Mouse (Mus musculus): ENCODE measurements around the gene Mff. TPM values are rescaled to one million over a fixed set of nuclear protein-coding genes. Genes with fewer than 3 reads are reported as not detected.
A peak's percentile ranks its signal among the peaks of the same experiment; 100 is the strongest.

Gene Mff
- 198 and 211 TPM in 2 replicates for polyA plus RNA-seq (2015; fragmentation: Nextera tagmentation; extraction: Ambion mirVana)

GRCm38 (mm10) chr1:82724339-82725025, at the start of gene Mff:
Gene Mff (plus strand): TSS chr1:82724890.
- Histone ChIP-seq H3K9me3 (replicated peaks) (no peaks in the 10 kb centered on the region), H3K9ac (peak within 1 kb of the TSS; percentile 94), H3K4me2 (peak within 1 kb of the TSS; percentile 94), H3K4me1 (replicated peaks) (peaks cover 36% of the 10 kb centered on the region), H3K4me3 (replicated peaks) (peak within 1 kb of the TSS; percentile 86), H3K27ac (peak within 1 kb of the TSS; percentile 94), H3K36me3 (peaks cover 17% of the 10 kb centered on the region), H3K27me3 (0 out of 2 replicates have a peak, but pooled peaks cover 4% of the 10 kb centered on the region)
- WGBS (ENCODE audit: insufficient replicate concordance): 7% methylated on average over 38 of the region's 38 CpGs
- DNase-seq: peak; percentile 86
- peak; percentile 95 for ATAC-seq (ENCODE audit: low read depth)

GRCm38 (mm10) chr1:82686328-82686727, 38.4 kb upstream of the Mff start:
- H3K27me3 ChIP-seq: no peaks in the 10 kb centered on the region
- H3K4me1 ChIP-seq (replicated peaks): peaks cover 8% of the 10 kb centered on the region
- ATAC-seq (ENCODE audit: low read depth): peak; percentile 45; the same call in 1 of the 2 replicates
- H3K4me2 ChIP-seq: no peak overlapping the region
- no peak for DNase-seq
- H3K36me3 ChIP-seq: no peaks in the 10 kb centered on the region
- H3K9me3 ChIP-seq (replicated peaks): no peaks in the 10 kb centered on the region
- H3K27ac ChIP-seq: no peak overlapping the region
- 26% methylated on average over 5 of the region's 5 CpGs for WGBS (ENCODE audit: insufficient replicate concordance)
- H3K9ac ChIP-seq: no peak overlapping the region
- no peak overlapping the region for H3K4me3 ChIP-seq (replicated peaks)

DNA sequence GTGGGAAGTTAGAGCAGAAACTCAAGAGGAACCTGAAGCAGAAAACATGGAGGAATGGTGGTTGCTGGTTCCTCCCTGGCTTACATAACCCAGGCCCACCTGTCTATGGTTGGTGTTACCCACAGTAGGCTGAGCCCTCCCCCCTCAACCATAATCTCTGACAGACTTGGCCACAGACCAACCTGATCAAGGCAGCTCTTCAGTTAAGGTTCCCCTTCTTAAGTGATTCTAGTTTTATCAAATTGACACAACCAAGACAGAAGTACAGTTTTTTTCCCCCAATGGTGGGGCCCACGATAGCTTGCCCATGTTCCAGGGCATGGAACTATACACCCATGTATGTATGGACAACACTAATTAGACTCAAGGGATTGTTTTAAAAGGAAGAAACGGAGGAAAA, 37.8 kb upstream of the Mff start:
- WGBS (ENCODE audit: insufficient replicate concordance): 39% methylated on average over 2 of the region's 2 CpGs
- DNase-seq (no peak), ATAC-seq (ENCODE audit: low read depth) (peak; percentile 70)
- Histone ChIP-seq H3K9me3 (replicated peaks) (no peaks in the 10 kb centered on the region), H3K36me3 (no peaks in the 10 kb centered on the region), H3K4me3 (replicated peaks) (no peak overlapping the region), H3K27ac (no peak overlapping the region), H3K4me1 (replicated peaks) (peaks cover 8% of the 10 kb centered on the region), H3K9ac (no peak overlapping the region), H3K4me2 (no peak overlapping the region), H3K27me3 (no peaks in the 10 kb centered on the region)

DNA sequence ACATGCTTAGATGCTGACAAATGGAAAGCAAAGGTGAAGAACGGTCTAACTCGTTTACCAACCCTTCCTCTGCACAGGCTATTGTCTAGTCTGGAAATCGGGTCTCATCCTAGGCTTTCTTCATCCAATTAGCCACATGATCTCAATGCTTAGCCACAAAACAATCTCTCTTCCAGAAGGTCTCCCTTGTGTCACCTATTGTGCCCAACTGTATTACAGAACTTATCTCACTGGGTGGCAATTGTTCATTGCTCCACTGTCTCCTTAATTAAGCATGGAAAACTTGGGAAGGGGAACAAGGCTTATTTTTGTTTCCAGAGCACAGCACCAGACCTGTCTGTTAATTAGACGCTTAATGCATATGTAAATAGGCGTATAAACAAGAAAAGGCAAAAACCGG, 36.8 kb upstream of the Mff start:
- Histone ChIP-seq H3K4me2 (no peak overlapping the region), H3K4me3 (replicated peaks) (no peak overlapping the region), H3K27ac (no peak overlapping the region), H3K27me3 (no peaks in the 10 kb centered on the region), H3K9me3 (replicated peaks) (no peaks in the 10 kb centered on the region), H3K4me1 (replicated peaks) (peaks cover 8% of the 10 kb centered on the region), H3K36me3 (no peaks in the 10 kb centered on the region), H3K9ac (no peak overlapping the region)
- DNase-seq (no peak), ATAC-seq (ENCODE audit: low read depth) (no peak)
- 76% methylated on average over 6 of the region's 6 CpGs for WGBS (ENCODE audit: insufficient replicate concordance)

GRCm38 (mm10) chr1:82695915-82696314, 28.8 kb upstream of the Mff start:
- no peaks in the 10 kb centered on the region for H3K9me3 ChIP-seq (replicated peaks)
- H3K4me2 ChIP-seq: no peak overlapping the region
- no peak overlapping the region for H3K9ac ChIP-seq
- H3K36me3 ChIP-seq: no peaks in the 10 kb centered on the region
- ATAC-seq (ENCODE audit: low read depth) (no peak), DNase-seq (no peak)
- no peak overlapping the region for H3K27ac ChIP-seq
- 41% methylated on average over 3 of the region's 3 CpGs for WGBS (ENCODE audit: insufficient replicate concordance)
- no peaks in the 10 kb centered on the region for H3K4me1 ChIP-seq (replicated peaks)
- no peak overlapping the region for H3K4me3 ChIP-seq (replicated peaks)
- H3K27me3 ChIP-seq: no peaks in the 10 kb centered on the region

DNA sequence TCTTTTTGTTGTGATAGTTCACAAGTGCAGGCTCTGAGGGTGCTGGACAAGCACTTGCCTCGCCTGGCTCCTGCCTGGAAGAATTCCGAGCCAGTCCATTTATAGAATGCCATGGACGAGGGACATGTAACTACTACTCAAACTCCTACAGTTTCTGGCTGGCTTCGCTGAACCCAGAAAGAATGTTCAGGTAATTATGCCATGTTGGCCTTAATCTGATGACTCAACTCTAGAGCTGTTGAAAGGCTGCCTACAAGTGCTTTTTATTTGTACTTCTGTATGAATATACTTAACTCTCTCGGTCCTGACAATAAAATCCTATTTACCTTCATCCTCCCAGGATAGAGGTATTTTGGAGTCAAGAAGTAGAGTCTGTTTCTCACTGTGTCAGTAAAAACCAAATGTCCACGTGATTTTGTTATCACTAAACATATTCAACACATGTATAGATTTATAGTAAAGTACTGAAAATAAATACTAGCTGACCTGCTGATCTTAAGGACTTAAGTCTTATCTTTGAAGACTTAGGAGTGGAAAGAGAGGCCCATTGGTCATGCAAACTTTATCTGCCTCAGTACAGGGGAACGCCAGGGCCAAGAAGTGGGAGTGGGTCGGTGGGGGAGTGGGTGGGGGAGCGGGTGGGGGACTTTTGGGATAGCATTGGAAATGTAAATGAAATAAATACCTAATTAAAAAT, 6.7 kb upstream of the Mff start:
- Histone ChIP-seq H3K9ac (no peak overlapping the region), H3K4me2 (peak overlapping the region; percentile 27), H3K4me3 (replicated peaks) (no peak overlapping the region), H3K27ac (peak overlapping the region; percentile 69), H3K9me3 (replicated peaks) (no peaks in the 10 kb centered on the region), H3K4me1 (replicated peaks) (peaks cover 34% of the 10 kb centered on the region), H3K27me3 (0 out of 2 replicates have a peak, but pooled peaks cover 4% of the 10 kb centered on the region), H3K36me3 (no peaks in the 10 kb centered on the region)
- DNase-seq (no peak), ATAC-seq (ENCODE audit: low read depth) (peak; percentile 87)
- 44% methylated on average over 9 of the region's 9 CpGs for WGBS (ENCODE audit: insufficient replicate concordance)

DNA sequence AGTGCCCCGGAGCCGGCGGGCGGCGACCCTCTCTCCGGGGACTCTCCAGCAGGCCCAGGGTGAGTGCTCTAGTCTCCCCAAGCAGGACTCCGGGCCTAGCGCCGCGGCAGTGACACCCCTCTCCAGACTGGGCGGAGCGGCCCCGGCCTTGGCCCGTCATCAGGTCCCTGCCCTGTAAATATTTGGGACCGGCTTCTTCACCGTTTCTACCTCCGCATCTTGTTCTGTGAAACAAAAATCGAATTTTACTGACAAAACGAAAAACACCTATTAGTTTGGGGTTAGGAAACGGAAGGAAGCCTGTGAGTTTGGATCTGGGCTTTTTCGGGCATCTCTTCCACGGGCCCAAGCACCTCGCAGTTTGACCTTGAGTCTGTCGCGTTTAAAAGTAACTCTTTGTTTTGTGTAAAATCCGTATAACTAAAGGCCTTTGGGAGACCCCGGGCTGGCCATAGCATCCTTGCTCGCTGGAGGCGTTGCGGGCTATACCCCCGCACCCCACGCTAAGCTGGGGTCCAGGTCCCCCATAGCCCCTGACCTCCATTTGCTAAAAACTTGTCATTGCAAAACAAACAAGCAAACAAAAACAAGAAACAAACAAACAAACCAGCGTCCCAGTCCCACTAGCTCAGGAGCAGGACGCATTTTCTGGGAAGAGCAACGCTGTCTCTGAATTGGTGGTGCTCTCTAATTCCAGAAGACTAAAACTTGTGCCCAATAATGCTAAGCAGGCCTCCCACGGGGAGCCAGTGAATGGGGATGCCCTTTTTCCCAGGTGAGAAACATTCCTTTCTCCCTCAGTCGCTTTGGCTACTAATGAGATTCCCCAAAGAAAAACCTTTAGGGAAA, 560 bp downstream of the Mff start:
- DNase-seq (peak; percentile 78), ATAC-seq (ENCODE audit: low read depth) (peak; percentile 97)
- no peaks in the 10 kb centered on the region for H3K9me3 ChIP-seq (replicated peaks)
- peaks cover 24% of the 10 kb centered on the region for H3K36me3 ChIP-seq
- 2% methylated on average over 37 of the region's 37 CpGs for WGBS (ENCODE audit: insufficient replicate concordance)
- 0 out of 2 replicates have a peak, but pooled peaks cover 4% of the 10 kb centered on the region for H3K27me3 ChIP-seq
- peak overlapping the region; percentile 94 for H3K4me2 ChIP-seq
- peak overlapping the region; percentile 86 for H3K4me3 ChIP-seq (replicated peaks)
- H3K4me1 ChIP-seq (replicated peaks): peaks cover 30% of the 10 kb centered on the region
- peak overlapping the region; percentile 94 for H3K9ac ChIP-seq
- peak overlapping the region; percentile 94 for H3K27ac ChIP-seq

GRCm38 (mm10) chr1:82725875-82726185, 1.1 kb downstream of the Mff start:
- H3K4me1 ChIP-seq (replicated peaks): peaks cover 25% of the 10 kb centered on the region
- 0 out of 2 replicates have a peak, but pooled peaks cover 4% of the 10 kb centered on the region for H3K27me3 ChIP-seq
- H3K4me2 ChIP-seq: peak overlapping the region; percentile 94
- H3K9me3 ChIP-seq (replicated peaks): no peaks in the 10 kb centered on the region
- H3K9ac ChIP-seq: peak overlapping the region; percentile 94
- ATAC-seq (ENCODE audit: low read depth) (peak; percentile 55), DNase-seq (peak; percentile 32)
- H3K4me3 ChIP-seq (replicated peaks): peak overlapping the region; percentile 86
- H3K27ac ChIP-seq: peak overlapping the region; percentile 94
- H3K36me3 ChIP-seq: peaks cover 30% of the 10 kb centered on the region
- 16% methylated on average over 4 of the region's 4 CpGs for WGBS (ENCODE audit: insufficient replicate concordance)

GRCm38 (mm10) chr1:82726482-82726881, 1.8 kb downstream of the Mff start:
- no peak for DNase-seq
- Histone ChIP-seq H3K4me1 (replicated peaks) (peaks cover 23% of the 10 kb centered on the region), H3K9me3 (replicated peaks) (no peaks in the 10 kb centered on the region), H3K9ac (peak overlapping the region; percentile 94), H3K4me2 (peak overlapping the region; percentile 94), H3K36me3 (peaks cover 36% of the 10 kb centered on the region), H3K27ac (peak overlapping the region; percentile 94), H3K4me3 (replicated peaks) (peak overlapping the region; percentile 86), H3K27me3 (0 out of 2 replicates have a peak, but pooled peaks cover 4% of the 10 kb centered on the region)
- WGBS (ENCODE audit: insufficient replicate concordance): 28% methylated on average over 5 of the region's 5 CpGs
- ATAC-seq (ENCODE audit: low read depth): no peak

DNA sequence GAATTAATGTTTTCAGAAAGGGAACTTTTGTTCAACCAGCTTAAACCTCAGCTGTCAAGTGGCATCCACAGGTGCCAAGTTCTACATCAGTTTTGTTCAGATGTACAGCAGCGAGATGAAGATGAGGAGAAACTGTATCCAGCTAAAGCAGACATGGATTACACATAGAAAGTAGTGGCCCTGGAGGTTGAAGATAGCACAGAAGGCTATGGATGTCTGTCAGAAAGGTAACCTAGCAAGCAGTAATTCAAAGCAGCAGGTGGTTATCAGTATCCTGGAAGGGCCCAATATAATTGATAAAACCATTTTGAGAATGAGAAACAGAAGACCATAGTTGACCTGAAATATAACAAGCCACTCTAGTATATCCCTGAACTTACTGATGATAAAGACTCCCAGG, 8.7 kb downstream of the Mff start:
- ATAC-seq (ENCODE audit: low read depth) (peak; percentile 58), DNase-seq (no peak)
- Histone ChIP-seq H3K27ac (no peak overlapping the region), H3K27me3 (no peaks in the 10 kb centered on the region), H3K9ac (no peak overlapping the region), H3K36me3 (peaks cover 89% of the 10 kb centered on the region), H3K4me3 (replicated peaks) (no peak overlapping the region), H3K9me3 (replicated peaks) (no peaks in the 10 kb centered on the region), H3K4me2 (no peak overlapping the region), H3K4me1 (replicated peaks) (peaks cover 14% of the 10 kb centered on the region)
- WGBS (ENCODE audit: insufficient replicate concordance): 52% methylated on average over 1 of the region's 1 CpGs

GRCm38 (mm10) chr1:82738066-82738465, 13.4 kb downstream of the Mff start:
- H3K4me1 ChIP-seq (replicated peaks): peaks cover 5% of the 10 kb centered on the region
- no peak overlapping the region for H3K9ac ChIP-seq
- DNase-seq: no peak
- 81% methylated on average over 1 of the region's 1 CpGs for WGBS (ENCODE audit: insufficient replicate concordance)
- no peak overlapping the region for H3K4me3 ChIP-seq (replicated peaks)
- no peaks in the 10 kb centered on the region for H3K27me3 ChIP-seq
- H3K4me2 ChIP-seq: no peak overlapping the region
- no peak overlapping the region for H3K27ac ChIP-seq
- no peak for ATAC-seq (ENCODE audit: low read depth)
- no peaks in the 10 kb centered on the region for H3K9me3 ChIP-seq (replicated peaks)
- H3K36me3 ChIP-seq: peaks cover 74% of the 10 kb centered on the region
